Mouse (Mus musculus): ENCODE measurements at regions not wholly inside any gene's neighbourhood (a gene's known extent, or its start where the extent isn't known, plus 50 kb on each side); places are given as distances from the start of the nearest gene placed in this dataset.

DNA sequence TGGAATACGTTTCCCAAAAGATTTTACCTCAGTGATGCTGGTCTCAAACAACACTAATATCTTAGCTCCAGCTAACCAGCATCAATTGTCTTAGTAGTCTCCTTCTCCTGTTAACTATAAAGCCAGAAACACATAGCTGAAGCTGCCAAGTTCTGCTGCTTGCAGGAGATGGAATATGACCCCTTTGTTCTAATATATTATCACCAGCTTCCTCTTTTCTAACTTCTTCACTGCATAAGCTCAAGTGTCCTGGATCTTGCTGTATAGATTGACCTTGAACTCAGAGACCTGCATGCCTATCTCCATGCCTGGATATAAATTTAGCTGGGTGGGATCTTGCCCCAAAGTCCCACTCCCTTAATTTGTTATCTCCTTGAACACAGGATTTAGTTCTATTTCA, 94.8 kb downstream of the Rbm46 start:
- TF ChIP-seq CTCF (conservative IDR thresholded peaks at IDR 0.05), result no peak
- no peak for DNase-seq (ENCODE audit: low spot score in 2 of 2)
- Histone ChIP-seq H3K4me3 (no peak overlapping the region), H3K27ac (no peak overlapping the region)

DNA sequence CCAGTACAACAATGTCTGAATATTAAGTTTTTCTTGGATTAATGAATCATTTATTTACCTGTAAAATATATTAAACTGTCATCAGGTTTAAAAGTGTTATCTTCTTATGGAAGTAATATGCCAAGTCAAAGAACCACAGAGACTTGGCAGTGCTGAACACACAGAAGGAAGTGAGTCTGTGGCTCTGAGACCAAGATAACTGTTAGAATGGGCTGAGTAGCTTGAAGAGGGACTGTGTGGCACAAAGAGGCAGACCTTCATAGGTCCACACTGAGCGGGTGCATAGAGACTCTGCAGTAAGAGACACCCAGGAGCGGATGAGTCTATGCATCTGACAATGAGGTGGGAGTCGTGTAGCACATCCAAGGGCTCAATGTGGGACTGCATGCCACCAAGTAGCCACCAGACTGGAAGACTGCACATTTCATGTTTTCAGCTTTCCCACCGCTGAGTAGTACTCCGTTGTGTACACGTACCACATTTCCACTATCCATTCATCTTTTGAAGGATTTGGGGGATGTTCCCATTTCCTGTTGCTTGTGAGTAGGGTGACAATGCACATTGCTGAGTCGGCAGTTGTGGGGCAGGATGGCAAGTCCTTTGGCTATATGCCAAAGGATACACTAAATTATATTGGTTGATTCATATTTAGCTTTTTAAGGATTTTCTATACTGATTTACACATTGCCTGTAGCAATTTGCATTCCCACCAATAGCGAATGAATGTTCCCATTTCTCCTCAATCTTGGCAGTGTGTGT, 105.6 kb downstream of the Rbm46 start:
- TF ChIP-seq CTCF (conservative IDR thresholded peaks at IDR 0.05), result no peak
- H3K27ac ChIP-seq, result no peak overlapping the region
- DNase-seq (ENCODE audit: low spot score in 2 of 2), result no peak
- H3K4me3 ChIP-seq, result no peak overlapping the region

DNA sequence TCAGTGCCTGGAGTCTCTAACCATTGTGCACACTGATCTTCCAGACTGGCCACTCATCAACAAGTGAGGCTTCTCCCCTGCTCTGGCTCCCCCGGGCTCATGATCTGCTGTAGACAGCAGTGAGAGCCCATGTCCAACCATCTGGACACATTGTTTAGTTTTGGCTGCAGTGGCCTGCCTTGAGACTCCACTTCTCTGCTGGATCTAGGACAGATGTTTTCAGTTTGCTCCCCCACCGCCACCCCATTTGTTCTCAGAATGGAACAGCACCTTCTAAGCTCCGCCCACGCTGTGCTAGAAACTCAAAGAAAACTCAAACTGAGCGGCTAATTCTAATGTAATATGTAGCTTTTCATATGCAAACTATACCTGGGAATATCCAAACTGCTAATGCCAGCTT, 108.8 kb downstream of the Rbm46 start:
- Histone ChIP-seq H3K4me3 (no peak overlapping the region), H3K27ac (no peak overlapping the region)
- TF ChIP-seq CTCF (conservative IDR thresholded peaks at IDR 0.05), result no peak
- DNase-seq (ENCODE audit: low spot score in 2 of 2), result no peak

DNA sequence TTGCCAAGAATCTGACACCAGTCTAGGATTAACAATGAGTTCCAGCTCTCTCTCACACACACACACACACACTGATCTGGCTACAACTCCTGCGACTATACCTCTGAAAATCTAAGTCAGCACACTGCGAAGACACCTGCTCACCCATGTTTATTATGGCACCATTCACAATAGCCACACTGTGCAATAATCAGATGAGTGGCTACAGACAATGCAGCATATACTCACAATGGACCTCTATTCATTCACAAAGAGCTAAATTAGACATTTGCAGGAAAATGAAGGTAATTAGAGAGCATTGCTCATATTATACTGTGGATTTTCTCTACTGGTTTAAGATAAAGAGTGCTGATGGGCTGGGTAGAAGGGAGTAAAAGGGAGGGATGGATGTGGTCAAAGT, 116.3 kb downstream of the Rbm46 start:
- Histone ChIP-seq H3K27ac (no peak overlapping the region), H3K4me3 (no peak overlapping the region)
- DNase-seq (ENCODE audit: low spot score in 2 of 2), result no peak
- TF ChIP-seq CTCF (conservative IDR thresholded peaks at IDR 0.05), result no peak

DNA sequence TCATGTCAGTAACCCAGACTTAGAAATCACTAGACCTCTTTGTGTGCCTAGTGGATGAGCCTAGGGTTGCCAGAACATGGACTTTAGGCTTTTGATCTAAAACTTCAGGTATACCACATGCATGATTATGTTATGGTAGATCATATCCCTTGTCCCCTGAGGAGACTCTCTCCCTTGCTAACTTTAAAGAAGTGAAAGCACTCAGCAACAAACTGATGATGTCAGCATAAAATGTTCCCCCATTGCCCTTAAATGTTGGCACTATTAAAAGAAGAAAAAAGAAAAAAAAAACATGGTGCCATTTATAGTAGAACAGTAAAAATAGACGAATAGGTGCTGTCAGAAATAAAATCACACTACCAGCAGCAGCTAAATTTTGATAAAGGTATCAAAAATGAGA, 117.3 kb downstream of the Rbm46 start:
- Histone ChIP-seq H3K27ac (no peak overlapping the region), H3K4me3 (no peak overlapping the region)
- DNase-seq (ENCODE audit: low spot score in 2 of 2), result no peak
- no peak for TF ChIP-seq CTCF (conservative IDR thresholded peaks at IDR 0.05)

DNA sequence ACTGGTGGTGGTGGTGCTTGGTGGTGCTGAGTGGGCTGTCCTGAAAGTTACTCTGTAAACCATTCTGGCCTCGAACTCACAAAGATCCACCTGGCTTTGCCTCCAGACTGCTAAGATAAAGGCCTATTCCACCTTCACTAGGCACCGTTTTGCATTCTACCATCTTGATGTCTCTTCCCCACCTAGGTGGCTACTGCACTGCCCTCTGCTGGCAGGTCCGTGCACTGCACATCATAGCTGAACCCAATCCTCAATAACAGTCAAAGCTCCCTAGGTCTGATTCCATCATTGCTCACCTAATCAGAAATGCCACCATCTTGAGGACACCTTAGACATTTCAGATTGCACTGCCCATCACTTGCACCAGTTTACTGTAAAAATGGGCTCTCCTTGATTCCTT, 150.7 kb downstream of the Rbm46 start:
- Histone ChIP-seq H3K4me3 (no peak overlapping the region), H3K27ac (no peak overlapping the region)
- DNase-seq (ENCODE audit: low spot score in 2 of 2), result peak; percentile 5 to 76
- peak; percentile 90 for TF ChIP-seq CTCF (conservative IDR thresholded peaks at IDR 0.05)

DNA sequence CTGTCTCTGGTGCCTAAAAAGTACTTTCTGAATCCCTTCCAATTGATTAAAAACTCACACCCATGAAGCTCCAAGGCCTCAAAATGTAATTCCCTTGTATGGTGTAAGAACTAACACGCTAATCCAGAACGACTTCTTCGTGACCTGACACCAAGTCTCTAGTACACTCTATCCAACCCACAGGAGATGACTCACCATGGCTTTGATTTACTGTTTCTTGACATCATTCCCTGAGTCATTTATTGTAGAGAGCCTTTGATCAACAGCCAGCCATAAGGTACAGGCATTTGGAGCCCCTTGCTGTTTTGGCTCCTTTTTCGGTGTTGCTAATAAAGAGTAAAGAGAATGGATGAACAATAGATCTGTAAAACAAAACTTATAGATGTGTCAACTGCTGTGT, 159.7 kb upstream of the Npy2r start:
- TF ChIP-seq CTCF (conservative IDR thresholded peaks at IDR 0.05), result no peak
- DNase-seq (ENCODE audit: low spot score in 2 of 2), result no peak
- Histone ChIP-seq H3K27ac (no peak overlapping the region), H3K4me3 (no peak overlapping the region)

DNA sequence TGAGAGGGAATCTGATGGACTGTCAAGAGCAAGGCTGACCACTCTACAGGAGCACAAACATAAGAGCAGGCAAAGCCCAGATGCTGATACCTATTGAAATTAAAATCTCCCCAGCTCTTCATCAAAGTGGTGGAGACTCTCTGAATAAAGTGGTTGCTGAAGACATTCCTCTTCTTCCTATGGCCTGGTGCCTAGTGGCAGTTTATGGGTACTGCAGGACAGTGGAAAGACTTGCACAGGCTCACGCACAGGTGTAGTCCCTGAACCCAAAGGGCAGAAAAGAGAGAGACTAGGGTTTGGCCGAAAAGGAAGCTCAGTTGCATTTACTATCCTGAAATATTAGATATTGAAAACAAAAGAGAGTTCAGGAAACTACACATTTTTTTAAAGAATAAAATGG, 144.2 kb upstream of the Npy2r start:
- Histone ChIP-seq H3K27ac (no peak overlapping the region), H3K4me3 (no peak overlapping the region)
- TF ChIP-seq CTCF (conservative IDR thresholded peaks at IDR 0.05), result peak; percentile 61
- DNase-seq (ENCODE audit: low spot score in 2 of 2), result no peak

DNA sequence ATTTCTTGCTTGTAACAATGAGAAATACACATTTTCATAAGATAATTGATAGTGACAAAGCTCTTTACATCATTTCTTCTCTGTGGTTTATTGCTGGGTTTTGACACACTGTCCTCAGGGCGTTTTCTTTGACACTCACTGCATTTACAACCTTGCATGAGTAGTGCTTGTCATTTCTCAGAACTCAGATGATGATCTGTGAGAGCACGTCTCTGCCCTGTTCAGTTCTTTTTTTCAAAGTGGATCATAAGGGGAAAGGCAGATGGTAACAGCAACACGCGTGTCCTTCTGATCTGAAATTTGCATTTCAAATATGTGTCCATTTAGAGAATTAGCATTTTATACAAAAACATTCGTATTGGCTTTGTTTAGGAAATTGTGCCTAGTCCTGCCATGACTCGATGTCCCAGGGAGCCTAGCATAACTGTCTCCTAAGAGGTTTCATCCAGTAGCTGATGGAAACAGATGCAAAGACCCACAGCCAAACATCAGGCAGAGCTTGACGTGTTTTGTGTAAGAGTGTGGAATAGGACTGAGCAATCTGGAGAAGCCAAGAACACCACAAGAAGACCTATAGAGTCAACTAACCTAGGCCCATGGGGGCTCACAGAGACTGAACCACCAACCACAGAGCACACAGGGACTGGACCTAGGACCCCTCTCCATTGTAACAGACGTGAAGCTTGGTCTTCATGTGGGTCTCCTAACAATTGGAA, 108.4 kb upstream of the Npy2r start:
- peak overlapping the region; percentile 61 for H3K27ac ChIP-seq
- no peak overlapping the region for H3K4me3 ChIP-seq
- no peak for DNase-seq (ENCODE audit: low spot score in 2 of 2)
- no peak for TF ChIP-seq CTCF (conservative IDR thresholded peaks at IDR 0.05)

DNA sequence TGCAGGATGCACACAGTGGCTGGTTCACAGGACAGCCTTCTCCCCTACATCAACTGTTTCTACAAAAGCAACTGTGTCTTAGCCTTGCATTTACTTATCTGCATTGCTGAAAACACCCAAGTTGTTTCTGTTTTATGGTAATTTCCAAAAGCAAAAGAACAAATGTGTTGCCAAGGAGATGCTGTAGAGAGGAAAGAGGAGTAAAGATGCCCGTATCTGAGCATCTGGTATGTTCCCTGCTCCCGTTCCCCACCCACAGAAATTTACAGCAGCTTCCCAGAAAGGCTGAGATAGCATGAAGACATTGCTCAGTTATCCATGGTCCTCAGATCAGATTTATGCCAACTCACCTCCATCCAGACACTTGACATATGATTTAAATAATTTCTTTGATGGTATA, 104.5 kb upstream of the Npy2r start:
- peak overlapping the region; percentile 93 for H3K27ac ChIP-seq
- DNase-seq (ENCODE audit: low spot score in 2 of 2), result peak; percentile 35 to 76
- TF ChIP-seq CTCF (conservative IDR thresholded peaks at IDR 0.05), result no peak
- H3K4me3 ChIP-seq, result no peak overlapping the region

DNA sequence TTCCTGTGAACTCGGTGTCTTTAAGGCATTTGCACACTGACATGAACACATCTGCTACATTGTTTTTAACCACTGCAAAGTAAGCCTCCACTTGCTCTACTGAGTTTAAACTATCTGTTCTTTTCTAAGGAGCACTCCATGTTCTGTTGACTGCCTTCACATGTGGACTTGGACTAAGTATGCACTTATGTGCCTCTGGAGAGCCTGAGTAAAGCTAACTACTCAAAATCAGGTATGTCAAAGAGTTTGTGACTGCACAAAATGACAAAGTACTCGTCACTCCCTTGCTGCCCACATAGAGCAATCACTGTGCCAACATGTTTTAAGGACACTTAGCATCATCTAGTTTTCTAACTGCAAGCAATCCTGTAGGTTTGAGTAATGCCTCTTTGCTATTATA, 92.2 kb upstream of the Npy2r start:
- H3K27ac ChIP-seq, result no peak overlapping the region
- no peak for DNase-seq (ENCODE audit: low spot score in 2 of 2)
- no peak overlapping the region for H3K4me3 ChIP-seq
- TF ChIP-seq CTCF (conservative IDR thresholded peaks at IDR 0.05), result no peak

DNA sequence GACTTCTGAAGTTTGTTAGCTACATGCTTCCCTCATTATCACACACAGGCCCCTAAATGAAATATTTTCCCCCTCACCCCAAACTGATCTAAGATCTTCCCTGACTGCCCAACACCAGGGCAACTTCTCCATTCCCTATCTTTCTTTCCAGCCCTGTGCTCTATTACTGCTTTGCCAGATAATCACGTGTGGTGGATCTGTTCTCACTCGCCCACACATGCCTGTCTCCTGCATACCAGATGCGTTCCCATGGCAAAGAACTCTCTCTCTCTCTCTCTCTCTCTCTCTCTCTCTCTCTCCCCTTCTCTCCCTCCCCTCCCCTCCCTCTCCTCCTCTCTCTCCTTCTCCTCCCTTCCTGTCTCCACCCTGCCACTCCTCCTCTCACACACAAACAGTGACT, 88.8 kb upstream of the Npy2r start:
- Histone ChIP-seq H3K4me3 (no peak overlapping the region), H3K27ac (peak overlapping the region; percentile 70; the same call in 1 of the 2 replicates)
- TF ChIP-seq CTCF (conservative IDR thresholded peaks at IDR 0.05), result no peak
- peak; percentile 50 to 65 for DNase-seq (ENCODE audit: low spot score in 2 of 2)

DNA sequence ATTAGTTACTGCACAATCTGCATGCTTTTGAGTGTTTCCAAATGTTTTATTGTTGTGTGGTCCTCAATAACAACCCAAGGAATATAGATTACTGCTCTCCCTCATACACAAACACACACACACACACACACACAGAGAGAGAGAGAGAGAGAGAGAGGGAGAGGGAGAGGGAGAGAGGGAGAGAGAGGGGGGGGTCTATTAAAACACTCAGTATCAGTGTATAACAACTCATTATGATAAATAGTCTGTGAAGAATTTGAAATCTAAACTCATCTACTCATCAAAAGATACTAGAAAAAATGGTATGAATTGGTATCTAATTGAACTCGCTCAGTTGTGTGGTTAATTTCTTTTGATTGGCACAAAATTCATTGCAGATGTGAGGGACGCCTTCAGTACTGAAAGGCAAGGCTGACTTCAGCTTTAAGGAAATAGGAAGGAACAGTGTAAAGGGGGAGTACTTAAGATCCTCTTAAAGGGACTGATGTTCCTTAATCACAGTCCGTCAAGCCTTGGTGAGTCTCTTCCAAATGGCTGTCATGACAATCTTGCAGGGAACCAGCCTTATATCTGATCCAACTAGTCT, 72.6 kb upstream of the Npy2r start:
- DNase-seq (ENCODE audit: low spot score in 2 of 2), result no peak
- no peak for TF ChIP-seq CTCF (conservative IDR thresholded peaks at IDR 0.05)
- Histone ChIP-seq H3K4me3 (no peak overlapping the region), H3K27ac (no peak overlapping the region)

DNA sequence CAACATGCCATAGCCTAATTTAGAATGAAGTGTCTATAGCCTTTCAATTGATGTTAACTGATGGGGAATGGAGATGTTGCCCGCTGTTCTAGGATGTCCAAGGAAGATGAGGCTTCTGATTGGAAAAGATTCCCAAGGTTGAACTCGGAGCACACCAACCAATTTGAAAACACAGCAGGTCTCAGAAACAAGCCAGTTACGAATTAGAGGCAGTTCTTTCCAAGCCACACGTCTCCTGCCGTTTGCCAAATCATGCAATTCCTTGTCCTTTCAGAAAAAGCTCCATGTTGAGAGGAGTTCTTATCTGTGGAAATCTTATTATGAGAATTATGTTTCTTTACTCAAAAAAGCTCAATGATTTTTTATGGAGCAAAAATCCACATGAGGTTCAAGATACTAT, 71.5 kb upstream of the Npy2r start:
- Histone ChIP-seq H3K27ac (no peak overlapping the region), H3K4me3 (no peak overlapping the region)
- DNase-seq (ENCODE audit: low spot score in 2 of 2), result no peak
- TF ChIP-seq CTCF (conservative IDR thresholded peaks at IDR 0.05), result no peak

Measured in layer of hippocampus, adult 2 months (tissue).